Mouse (Mus musculus) adrenal gland, adult 2 months (tissue): ENCODE data around the gene Ak2. TPM values are rescaled to one million over a fixed set of nuclear protein-coding genes. Genes with fewer than 3 reads are reported as not detected.

ENCODE experiments used
- DNase-seq: peaks from one replicate; pipeline ENCODE4 v3.0.0; 2021
- polyA plus RNA-seq: library from polyadenylated mRNA; depleted of rRNA; stranded (reverse); fragments of >200 nt; gene quantifications from 2 replicates; pipeline ENCODE4 v1.2.3, GENCODE M21; 2012; rRNA removed
- total RNA-seq, 2 experiments: library from RNA; stranded (reverse); gene quantifications; 2 replicates each; pipeline ENCODE4 v1.2.3; 2021

Ak2 gene
- total and polyA plus RNA-seq, 3 experiments, result 42.0 to 154 (median 111) TPM

DNA sequence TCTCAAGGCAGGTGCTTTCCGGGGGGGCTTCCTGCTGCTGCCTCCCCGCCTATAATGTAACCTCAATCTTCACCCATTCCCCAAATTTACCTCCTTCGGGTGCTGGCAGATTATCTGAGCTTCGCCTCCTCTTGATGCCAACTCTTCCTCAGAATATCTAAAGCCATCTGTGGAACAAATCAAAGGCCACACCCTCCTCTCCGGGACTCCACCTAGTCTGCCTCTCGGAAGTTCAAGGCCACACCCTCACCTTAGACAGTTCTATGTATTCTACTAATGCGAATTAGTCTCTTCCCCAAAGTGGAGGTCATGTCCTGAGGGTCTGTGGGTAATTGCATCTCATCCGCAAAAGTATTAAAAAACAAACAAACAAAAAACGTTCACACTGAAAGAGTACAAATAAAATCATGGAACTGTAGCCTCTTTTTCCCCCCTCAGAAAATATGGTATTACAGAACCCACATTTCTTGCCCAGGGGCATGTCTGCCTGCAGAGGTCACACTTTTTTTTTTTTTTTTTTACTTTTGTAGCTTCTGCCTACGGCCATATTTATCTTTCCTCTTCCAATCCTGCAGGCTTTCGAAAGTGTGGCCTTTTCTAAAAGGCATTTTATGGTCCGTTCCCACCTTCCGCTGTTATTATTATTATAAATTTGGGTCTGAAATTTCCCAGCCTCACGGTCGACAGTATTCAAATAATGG lies 56.1 kb downstream of the Ak2 start:
- no peak for DNase-seq

- DNase-seq, result peak; percentile 83
Observed at GRCm38 (mm10) chr4:129048501-129049305, 56.9 kb downstream of the Ak2 start.

- DNase-seq, result peak; percentile 39
Observed at GRCm38 (mm10) chr4:129049306-129050011, 57.7 kb downstream of the Ak2 start.

DNA sequence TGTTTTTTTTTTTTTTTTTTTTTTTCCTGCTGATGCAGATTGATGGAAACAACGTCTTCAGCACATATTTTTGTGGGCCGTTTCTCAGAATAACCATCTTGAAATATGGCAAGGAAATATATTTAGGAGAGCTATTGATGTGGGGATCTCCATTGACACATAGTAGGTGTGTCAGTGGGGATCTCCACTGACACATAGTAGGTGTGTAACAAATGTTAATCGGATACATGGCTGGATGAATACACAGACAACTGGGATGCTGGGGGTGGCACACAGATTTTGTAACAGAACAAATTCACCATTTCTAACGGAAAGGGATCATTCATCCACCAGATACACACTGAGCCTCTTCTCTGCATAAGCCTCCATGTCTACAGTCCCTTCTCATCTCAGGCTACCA lies 58.6 kb downstream of the Ak2 start:
- DNase-seq, result no peak

GRCm38 (mm10) chr4:129050901-129051417 lies 59.2 kb downstream of the Ak2 start:
- DNase-seq, result no peak

- no peak for DNase-seq
Observed at GRCm38 (mm10) chr4:129051461-129052183, 59.9 kb downstream of the Ak2 start.

- DNase-seq, result no peak
Observed at GRCm38 (mm10) chr4:129054757-129055156, 63.0 kb downstream of the Ak2 start.

DNA sequence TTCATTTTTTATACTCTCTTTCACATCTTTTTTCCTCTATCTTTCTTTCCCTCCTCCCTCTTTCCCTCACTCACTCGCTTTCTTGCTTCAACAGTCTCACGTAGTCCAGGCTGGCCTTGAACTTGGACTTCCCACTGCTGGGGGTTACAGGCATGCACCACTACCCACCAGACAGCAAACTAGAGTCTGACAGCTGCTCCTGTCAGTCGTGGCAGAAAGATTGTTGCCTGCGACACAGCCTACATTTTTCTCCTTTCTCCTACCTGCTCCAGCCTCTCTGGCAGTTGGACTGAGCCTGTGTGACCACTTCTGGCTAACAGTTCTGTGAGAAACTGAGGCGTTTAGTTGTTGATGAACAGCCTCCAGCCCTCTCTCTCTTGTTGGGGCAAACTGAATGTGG lies 63.8 kb downstream of the Ak2 start:
- DNase-seq, result no peak

- peak; percentile 96 for DNase-seq
Observed at GRCm38 (mm10) chr4:129057533-129058206, 65.9 kb downstream of the Ak2 start.

DNA sequence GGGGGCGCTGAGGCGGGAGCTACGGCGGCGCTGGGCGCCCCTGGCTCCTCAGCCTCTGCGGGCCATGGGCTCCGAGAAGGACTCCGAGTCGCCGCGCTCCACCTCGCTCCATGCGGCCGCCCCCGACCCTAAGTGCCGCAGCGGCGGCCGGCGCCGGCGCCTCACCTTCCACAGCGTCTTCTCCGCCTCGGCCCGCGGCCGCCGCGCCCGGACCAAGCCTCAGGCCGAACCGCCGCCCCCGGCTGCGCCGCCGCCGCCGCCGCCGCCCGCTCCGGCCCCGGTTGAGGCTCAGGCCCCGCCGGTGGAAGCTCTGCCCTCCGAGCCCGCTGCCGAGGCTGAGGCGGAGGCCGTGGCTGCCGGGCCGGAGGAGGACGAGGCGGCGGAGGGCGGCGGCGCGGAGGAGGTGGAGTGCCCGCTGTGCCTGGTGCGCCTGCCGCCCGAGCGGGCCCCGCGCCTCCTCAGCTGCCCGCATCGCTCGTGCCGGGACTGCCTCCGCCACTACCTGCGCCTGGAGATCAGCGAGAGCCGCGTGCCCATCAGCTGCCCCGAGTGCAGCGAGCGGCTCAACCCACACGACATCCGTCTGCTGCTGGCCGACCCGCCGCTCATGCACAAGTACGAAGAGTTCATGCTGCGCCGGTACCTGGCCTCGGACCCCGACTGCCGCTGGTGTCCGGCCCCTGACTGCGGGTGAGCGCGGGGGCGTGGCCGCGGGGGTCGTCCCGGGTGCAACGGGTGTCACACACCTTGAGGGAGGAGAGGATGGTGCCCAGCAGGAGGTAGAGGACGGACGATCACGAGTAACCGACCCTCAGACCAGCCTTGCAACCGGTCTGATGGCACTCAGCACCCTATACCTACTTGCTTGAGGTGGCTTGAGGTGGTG lies 66.7 kb downstream of the Ak2 start, which contains the start of gene Rnf19b:
Gene Rnf19b (plus strand): TSS at position 65 of the 886 bp plus-strand sequence.
- DNase-seq, result peak; percentile 76

DNA sequence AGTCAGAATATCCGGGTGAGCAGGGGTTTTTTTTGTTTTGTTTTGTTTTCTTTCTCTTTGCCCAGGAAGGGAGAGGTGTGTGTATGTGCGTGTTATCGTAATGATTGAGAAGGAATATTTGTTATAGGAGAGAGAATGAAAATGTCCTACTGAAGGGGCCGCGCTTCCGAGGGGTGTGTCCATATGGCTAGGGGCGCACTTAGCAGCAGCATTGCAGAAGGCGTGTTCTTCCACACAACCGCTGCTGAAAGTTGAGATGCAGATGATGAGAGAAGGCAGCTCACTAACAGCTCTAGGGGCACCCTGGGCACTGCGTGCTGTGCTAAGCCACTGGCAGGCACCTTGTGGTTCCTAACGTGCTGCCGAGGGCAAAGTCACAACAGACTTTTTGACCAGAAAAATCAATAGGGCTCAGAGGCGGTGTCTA lies 67.4 kb downstream of the Ak2 start:
- peak; percentile 45 for DNase-seq

GRCm38 (mm10) chr4:129059922-129060321 lies 68.2 kb downstream of the Ak2 start:
- no peak for DNase-seq

Other genes starting within 250 kb of the Ak2 start
- gene A3galt2, start 236.6 kb upstream of the Ak2 start, total RNA-seq, result under 1 TPM; 0.20 to 0.21 TPM
- gene A3galt2, start 236.6 kb upstream of the Ak2 start, polyA plus RNA-seq, result 0.51 and 0.60 TPM in 2 replicates
- 10 to 100 TPM; 21.2 to 28.2 TPM for gene Zfp362, start 185.9 kb upstream of the Ak2 start, total RNA-seq
- 57.7 and 66.7 TPM in 2 replicates for gene Zfp362, start 185.9 kb upstream of the Ak2 start, polyA plus RNA-seq
- 10 to 100 TPM in 1 of 2 experiments, 1 to 10 TPM in 1; 8.4 to 12.5 TPM for gene Trim62, start 108.4 kb upstream of the Ak2 start, total RNA-seq
- 26.5 and 32.3 TPM in 2 replicates for gene Trim62, start 108.4 kb upstream of the Ak2 start, polyA plus RNA-seq
- 10 to 100 TPM; 36.2 to 55.1 TPM for gene Azin2, start 29.5 kb upstream of the Ak2 start, total RNA-seq
- 39.0 and 45.9 TPM in 2 replicates for gene Azin2, start 29.5 kb upstream of the Ak2 start, polyA plus RNA-seq
- gene Rnf19b, start 66.3 kb downstream of the Ak2 start, total RNA-seq, result 10 to 100 TPM; 33.4 to 39.6 TPM
- gene Rnf19b, start 66.3 kb downstream of the Ak2 start, polyA plus RNA-seq, result 69.1 and 74.7 TPM in 2 replicates
- not detected for gene Tmem54, start 113.6 kb downstream of the Ak2 start, total RNA-seq
- not detected in 2 replicates for gene Tmem54, start 113.6 kb downstream of the Ak2 start, polyA plus RNA-seq
- gene Hpca, start 130.1 kb downstream of the Ak2 start, total RNA-seq, result 1 to 10 TPM in 1 of 2 experiments, under 1 TPM in 1; 0.66 to 1.1 TPM
- gene Hpca, start 130.1 kb downstream of the Ak2 start, polyA plus RNA-seq, result 1.4 and 2.6 TPM in 2 replicates
- 1 to 10 TPM; 3.1 to 7.4 TPM for gene Fndc5, start 145.0 kb downstream of the Ak2 start, total RNA-seq
- gene Fndc5, start 145.0 kb downstream of the Ak2 start, polyA plus RNA-seq, result 2.6 and 5.7 TPM in 2 replicates
- gene S100pbp, start 197.8 kb downstream of the Ak2 start, total RNA-seq, result 10 to 100 TPM; 21.1 to 21.4 TPM
- 6.4 and 7.5 TPM in 2 replicates for gene S100pbp, start 197.8 kb downstream of the Ak2 start, polyA plus RNA-seq
- 10 to 100 TPM; 84.8 to 98.6 TPM for gene Yars, start 197.8 kb downstream of the Ak2 start, total RNA-seq
- 7.2 and 11.2 TPM in 2 replicates for gene Yars, start 197.8 kb downstream of the Ak2 start, polyA plus RNA-seq